Mouse (Mus musculus) liver, adult 2 months (tissue): ENCODE results near the gene Cntnap5b.

Experiments
- CTCF ChIP-seq: fragments of 200-500 bp; IDR thresholded peaks from 2 replicates; pipeline ENCODE4 v1.5.1; 2011; ENCODE audit warnings: low read depth, low read length, control low read depth
- POLR2A ChIP-seq: fragments of 200-500 bp; IDR thresholded peaks from 2 replicates; pipeline ENCODE4 v1.6.1; 2011; ENCODE audit warnings: low read length, control low read depth; ENCODE audit not compliant: insufficient read depth; ENCODE audit errors: extremely low read depth

DNA sequence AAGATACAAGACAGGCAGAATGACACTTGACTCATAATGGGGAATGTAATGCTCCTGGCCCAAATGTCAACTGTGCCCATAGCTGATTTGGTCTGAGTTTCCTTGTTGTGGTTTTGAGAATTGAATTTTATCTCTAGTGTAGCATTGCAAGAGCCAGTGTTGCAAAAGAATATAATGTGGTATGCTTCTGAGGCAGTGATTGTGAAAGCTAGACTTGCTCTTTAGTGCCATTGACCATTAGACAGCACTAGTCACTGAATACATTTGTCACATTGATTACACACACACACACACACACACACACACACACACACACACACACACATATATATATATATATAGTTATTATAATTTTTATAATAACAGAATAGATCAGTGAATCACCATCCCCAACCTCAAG lies 328.0 kb downstream of the Cntnap5b start:
- TF ChIP-seq CTCF (no peak), POLR2A (no peak)
